Mouse (Mus musculus) heart, adult 9 months (tissue): ENCODE data around the gene Veph1.

Source experiments
- DNase-seq, 2 experiments: peaks; one replicate each; pipeline ENCODE4 v3.0.0; 2022; ENCODE audit warnings: low spot score in 2 of 2

The Veph1 gene

GRCm38 (mm10) chr3:66102599-66102932, 194.1 kb downstream of the Veph1 start:
- no peak for DNase-seq

GRCm38 (mm10) chr3:66101809-66102598, 194.6 kb downstream of the Veph1 start:
- DNase-seq, result no peak

- DNase-seq, result no peak
Observed at GRCm38 (mm10) chr3:66101074-66101473, 195.6 kb downstream of the Veph1 start.

- no peak for DNase-seq
Observed at GRCm38 (mm10) chr3:66091746-66092145, 204.9 kb downstream of the Veph1 start.

- DNase-seq, result no peak
Observed at GRCm38 (mm10) chr3:66087608-66088007, 209.0 kb downstream of the Veph1 start.

GRCm38 (mm10) chr3:66083856-66084255, 212.8 kb downstream of the Veph1 start:
- no peak for DNase-seq

- DNase-seq, result no peak
Observed at GRCm38 (mm10) chr3:66083407-66083806, 213.2 kb downstream of the Veph1 start.

- DNase-seq, result no peak
Observed at GRCm38 (mm10) chr3:66082975-66083374, 213.7 kb downstream of the Veph1 start.

- DNase-seq, result peak in 1 of 2 experiments; percentile 1
Observed at GRCm38 (mm10) chr3:66081363-66081736, 215.3 kb downstream of the Veph1 start.

GRCm38 (mm10) chr3:66080631-66081362, 215.8 kb downstream of the Veph1 start:
- no peak for DNase-seq

GRCm38 (mm10) chr3:66079886-66080285, 216.8 kb downstream of the Veph1 start:
- no peak for DNase-seq

GRCm38 (mm10) chr3:66078898-66079537, 217.6 kb downstream of the Veph1 start:
- DNase-seq, result no peak

- no peak for DNase-seq
Observed at GRCm38 (mm10) chr3:66078026-66078721, 218.5 kb downstream of the Veph1 start.

- no peak for DNase-seq
Observed at GRCm38 (mm10) chr3:66070274-66070673, 226.4 kb downstream of the Veph1 start.

- no peak for DNase-seq
Observed at GRCm38 (mm10) chr3:66063881-66064280, 232.8 kb downstream of the Veph1 start.

- DNase-seq, result no peak
Observed at GRCm38 (mm10) chr3:66056912-66057311, 239.7 kb downstream of the Veph1 start.

- DNase-seq, result no peak
Observed at GRCm38 (mm10) chr3:66055652-66056051, 241.0 kb downstream of the Veph1 start.

GRCm38 (mm10) chr3:66050092-66050886, 246.3 kb downstream of the Veph1 start:
- DNase-seq, result peak; percentile 2 to 3

- DNase-seq, result no peak
Observed at GRCm38 (mm10) chr3:66040857-66041494, 255.7 kb downstream of the Veph1 start.

- no peak for DNase-seq
Observed at GRCm38 (mm10) chr3:66035226-66035625, 261.4 kb downstream of the Veph1 start.

- peak in 1 of 2 experiments; percentile 8 for DNase-seq
Observed at GRCm38 (mm10) chr3:66033346-66033745, 263.3 kb downstream of the Veph1 start.
